In genomic region chr3:78162601-78163000, GRCm38 (mm10) we compare ENCODE assay signal across 18 mouse cellular contexts.
DNase-seq lines count a peak whose midpoint lies in the region; ATAC-seq and TF ChIP-seq lines count a peak whose summit lies in the region.
"Had no signal": no experiment of that assay in that cellular context is flagged by ENCODE, and none has a peak within 500 bp of the region (broad histone marks: within the 10 kb centered on the region; RNA-seq: fewer than 3 reads in every experiment).

No protein-coding gene starts in this region.

- no peak for TF ChIP-seq POLR2A in lung, adult 2 months (IDR thresholded peaks at IDR 0.05; ENCODE audit: borderline replicate concordance, extremely low read depth, low read depth, low read length)

- no peak overlapping the region for H3K4me2 ChIP-seq in forebrain, embryonic 14.5 days (ENCODE audit: low read length)
- no peak overlapping the region for H3K4me2 ChIP-seq in forebrain, embryonic 11.5 days (ENCODE audit: low read depth, low read length, severe bottlenecking)
- H3K4me2 ChIP-seq in lung, embryonic 14.5 days, result no peak overlapping the region
- no peak overlapping the region for H3K4me2 ChIP-seq in forebrain, postnatal 0 days (ENCODE audit: low read depth)
- H3K4me2 ChIP-seq: embryonic facial prominence, embryonic 12.5 days had no signal

- no peaks in the 10 kb centered on the region for H3K4me1 ChIP-seq in forebrain, embryonic 14.5 days (ENCODE audit: control insufficient read depth, insufficient read depth, low read length)
- no peaks in the 10 kb centered on the region for H3K4me1 ChIP-seq in forebrain, embryonic 11.5 days (replicated peaks; ENCODE audit: control insufficient read depth, insufficient read depth, low read length)
- no peaks in the 10 kb centered on the region for H3K4me1 ChIP-seq in lung, embryonic 14.5 days (ENCODE audit: insufficient read depth)
- no peaks in the 10 kb centered on the region for H3K4me1 ChIP-seq in lung, adult 2 months (ENCODE audit: control insufficient read depth, insufficient read depth, low read length)
- H3K4me1 ChIP-seq in forebrain, postnatal 0 days (ENCODE audit: insufficient read depth), result no peaks in the 10 kb centered on the region
- H3K4me1 ChIP-seq: embryonic facial prominence, embryonic 10.5 days; embryonic facial prominence, embryonic 12.5 days had no signal

- peak; percentile 58; the same call in 1 of the 2 replicates for ATAC-seq in forebrain, embryonic 14.5 days
- no peak for ATAC-seq in forebrain, embryonic 11.5 days (replicated peaks; ENCODE audit: low FRiP score)
- ATAC-seq in lung, embryonic 14.5 days (ENCODE audit: insufficient read depth), result no peak
- peak; percentile 81 for ATAC-seq in forebrain, postnatal 0 days

- no peak overlapping the region for H3K4me3 ChIP-seq in forebrain, embryonic 14.5 days (ENCODE audit: low read depth, low read length)
- H3K4me3 ChIP-seq in forebrain, embryonic 11.5 days (ENCODE audit: low read depth, low read length), result no peak overlapping the region
- H3K4me3 ChIP-seq in lung, embryonic 14.5 days (ENCODE audit: low read depth, low read length), result no peak overlapping the region
- no peak overlapping the region for H3K4me3 ChIP-seq in lung, adult 2 months (replicated peaks; ENCODE audit: extremely low read depth, low read depth, low read length)
- H3K4me3 ChIP-seq in forebrain, postnatal 0 days (ENCODE audit: low read depth, low read length), result no peak overlapping the region
- H3K4me3 ChIP-seq: embryonic facial prominence, embryonic 10.5 days; embryonic facial prominence, embryonic 12.5 days had no signal

- 81% methylated on average over 4 of the region's 4 CpGs for WGBS in forebrain, embryonic 14.5 days
- WGBS in forebrain, embryonic 11.5 days, result 89% methylated on average over 4 of the region's 4 CpGs
- 71% methylated on average over 4 of the region's 4 CpGs for WGBS in lung, embryonic 14.5 days
- 64% methylated on average over 4 of the region's 4 CpGs for WGBS in lung, adult 2 months
- 58% methylated on average over 4 of the region's 4 CpGs for WGBS in forebrain, postnatal 0 days

- no peak overlapping the region for H3K9ac ChIP-seq in forebrain, embryonic 14.5 days (ENCODE audit: low read length)
- H3K9ac ChIP-seq in forebrain, embryonic 11.5 days (ENCODE audit: low read length), result no peak overlapping the region
- H3K9ac ChIP-seq in lung, embryonic 14.5 days, result no peak overlapping the region
- H3K9ac ChIP-seq in forebrain, postnatal 0 days, result no peak overlapping the region
- H3K9ac ChIP-seq: embryonic facial prominence, embryonic 12.5 days had no signal

- H3K36me3 ChIP-seq in forebrain, embryonic 14.5 days (ENCODE audit: control insufficient read depth, insufficient read depth, low read length), result no peaks in the 10 kb centered on the region
- no peaks in the 10 kb centered on the region for H3K36me3 ChIP-seq in forebrain, embryonic 11.5 days (ENCODE audit: control insufficient read depth, insufficient read depth, low read length)
- H3K36me3 ChIP-seq in lung, embryonic 14.5 days (ENCODE audit: insufficient read depth), result no peaks in the 10 kb centered on the region
- H3K36me3 ChIP-seq in forebrain, postnatal 0 days (ENCODE audit: insufficient read depth), result no peaks in the 10 kb centered on the region
- H3K36me3 ChIP-seq: embryonic facial prominence, embryonic 10.5 days; embryonic facial prominence, embryonic 12.5 days had no signal

- H3K27ac ChIP-seq in forebrain, embryonic 14.5 days (ENCODE audit: low read depth, low read length), result no peak overlapping the region
- H3K27ac ChIP-seq in forebrain, embryonic 11.5 days (ENCODE audit: low read depth, low read length), result no peak overlapping the region
- H3K27ac ChIP-seq in lung, embryonic 14.5 days (ENCODE audit: low read depth), result no peak overlapping the region
- H3K27ac ChIP-seq in forebrain, postnatal 0 days (ENCODE audit: low read depth, low read length), result no peak overlapping the region
- H3K27ac ChIP-seq: embryonic facial prominence, embryonic 10.5 days; embryonic facial prominence, embryonic 12.5 days had no signal

- H3K27me3 ChIP-seq in forebrain, embryonic 14.5 days (replicated peaks; ENCODE audit: control insufficient read depth, insufficient read depth, low read length), result no peaks in the 10 kb centered on the region
- no peaks in the 10 kb centered on the region for H3K27me3 ChIP-seq in forebrain, embryonic 11.5 days (ENCODE audit: control insufficient read depth, insufficient read depth, low read length)
- H3K27me3 ChIP-seq in lung, embryonic 14.5 days (ENCODE audit: insufficient read depth, low read length), result no peaks in the 10 kb centered on the region
- H3K27me3 ChIP-seq in forebrain, postnatal 0 days (ENCODE audit: insufficient read depth, low read length), result no peaks in the 10 kb centered on the region
- H3K27me3 ChIP-seq: embryonic facial prominence, embryonic 12.5 days had no signal

- no peak for TF ChIP-seq CTCF in lung, embryonic 14.5 days (IDR thresholded peaks at IDR 0.05; ENCODE audit: low read depth)
- TF ChIP-seq CTCF in lung, adult 2 months (IDR thresholded peaks at IDR 0.05; ENCODE audit: insufficient read depth, low read length), result no peak
- no peak for TF ChIP-seq CTCF in forebrain, postnatal 0 days (IDR thresholded peaks at IDR 0.05; ENCODE audit: low read depth)

- no peaks in the 10 kb centered on the region for H3K9me3 ChIP-seq in forebrain, embryonic 14.5 days (replicated peaks; ENCODE audit: control insufficient read depth, low read length)
- no peaks in the 10 kb centered on the region for H3K9me3 ChIP-seq in forebrain, embryonic 11.5 days (ENCODE audit: control insufficient read depth, low read length)
- no peaks in the 10 kb centered on the region for H3K9me3 ChIP-seq in lung, embryonic 14.5 days (ENCODE audit: low read depth, low read length)
- no peaks in the 10 kb centered on the region for H3K9me3 ChIP-seq in forebrain, postnatal 0 days (ENCODE audit: low read length)
- H3K9me3 ChIP-seq: embryonic facial prominence, embryonic 10.5 days; embryonic facial prominence, embryonic 12.5 days had no signal

- peak; percentile 77 for DNase-seq in forebrain, embryonic 14.5 days (ENCODE audit: low spot score)
- DNase-seq in forebrain, embryonic 11.5 days (ENCODE audit: low spot score), result no peak
- peak; percentile 7 for DNase-seq in lung, embryonic 14.5 days
- no peak for DNase-seq in lung, adult 2 months
- peak; percentile 66 for DNase-seq in brain, embryonic 18.5 days (ENCODE audit: low read depth, low spot score)
- peak; percentile 72 for DNase-seq in forebrain, postnatal 0 days
- no peak for DNase-seq in cerebellum, adult 8-10 months
- no peak for DNase-seq in thymus, postnatal 25 days
- DNase-seq: adrenal gland, adult 2 months; adrenal gland, postnatal 10 days; adrenal gland, postnatal 25 days; cerebellum, adult 11 months; cerebellum, adult 18-20 months; cerebellum, adult 9-10 months; cerebellum, postnatal 10 days; cerebellum, postnatal 25 days had no signal

Comparison
In these comparisons a context has a peak if more than half of its experiments do, and no peak if none do; other contexts are left out.
1. ATAC-seq: peak in forebrain, embryonic 14.5 days (single experiment) and forebrain, postnatal 0 days (single experiment); none in forebrain, embryonic 11.5 days (single experiment) and lung, embryonic 14.5 days (single experiment).
2. DNase-seq: peak in forebrain, embryonic 14.5 days (single experiment), lung, embryonic 14.5 days (single experiment), brain, embryonic 18.5 days (single experiment) and forebrain, postnatal 0 days (single experiment); none in forebrain, embryonic 11.5 days (single experiment), lung, adult 2 months (single experiment), cerebellum, adult 8-10 months (single experiment) and thymus, postnatal 25 days (single experiment).